Mouse (Mus musculus) liver, postnatal 0 days (tissue): ENCODE measurements around the gene Angptl2.

ENCODE experiments used
- CTCF ChIP-seq: sonication (generic); IDR thresholded peaks from 2 replicates; pipeline ENCODE4 v1.5.1; 2016; ENCODE audit warnings: antibody characterized with exemption, low read depth
- EP300 ChIP-seq: IDR thresholded peaks from 2 replicates; pipeline ENCODE4 v1.6.1; 2016; ENCODE audit warnings: antibody characterized with exemption, low read depth, mild to moderate bottlenecking

- TF ChIP-seq CTCF = no peak
- no peak for TF ChIP-seq EP300
Measured at GRCm38 (mm10) chr2:33170777-33171565, 44.9 kb upstream of the Angptl2 start.
